Mouse (Mus musculus): ENCODE data around the gene Mrps27. TPM values are rescaled to one million over a fixed set of nuclear protein-coding genes. Genes with fewer than 3 reads are reported as not detected.
"Not testable (repeated sequence)": the region's sequence is repeated elsewhere in the genome, so short reads cannot be mapped to it uniquely, and the experiment has no call there.

The Mrps27 gene
- polyA plus RNA-seq, 1 experiment from 2014 or later = 75.2 TPM

DNA sequence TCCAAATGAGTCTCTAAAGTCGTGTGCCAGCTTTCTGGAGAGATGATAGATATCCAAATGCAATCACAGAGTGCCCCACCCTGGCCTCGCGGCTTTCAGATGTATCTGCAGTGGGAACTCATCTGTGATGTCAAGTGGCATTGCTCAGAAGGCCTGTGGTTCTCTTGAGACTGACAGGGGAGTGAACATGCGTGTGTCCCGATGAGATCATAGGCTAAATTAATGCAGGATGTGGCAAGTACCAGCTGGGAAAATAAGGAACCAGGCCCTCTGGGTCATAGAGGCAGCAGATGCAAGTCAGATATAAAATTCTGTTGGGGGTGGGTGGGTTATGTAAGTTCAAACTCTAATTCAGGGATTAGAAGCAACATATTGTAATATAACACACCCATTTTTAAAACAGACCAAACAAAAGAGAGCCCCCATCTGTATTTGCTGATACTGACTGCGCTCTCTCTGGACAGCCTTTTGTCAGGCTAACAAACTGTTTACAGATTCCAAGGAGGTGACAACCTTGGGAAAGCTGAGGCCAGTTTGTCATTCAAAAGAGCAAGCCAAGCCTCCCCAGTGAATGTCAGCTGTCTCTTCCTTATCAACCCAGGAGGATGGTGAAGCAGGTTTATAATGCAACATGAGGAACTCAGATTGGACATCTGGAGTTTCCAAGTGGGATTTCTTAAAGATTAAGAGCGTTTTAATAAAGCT is 20.8 kb upstream of the Mrps27 start:
- Histone ChIP-seq H3K9ac (ENCODE audit: low read length) (no peak overlapping the region), H3K9me3 (ENCODE audit: control insufficient read depth, low read length) (no peaks in the 10 kb centered on the region), H3K4me2 (ENCODE audit: low read length) (no peak overlapping the region), H3K27ac (replicated peaks in 1 of 2; ENCODE audit: control insufficient read depth in 1 of 2, insufficient read depth in 1 of 2, low read depth in 2 of 2, low read length in 2 of 2) (peak overlapping the region; percentile 2 to 45; a peak in 3 of 4 replicates), H3K36me3 (ENCODE audit: control insufficient read depth, insufficient read depth, low read length) (peaks cover 93% of the 10 kb centered on the region), H3K4me1 (ENCODE audit: control insufficient read depth in 2 of 2, insufficient read depth in 2 of 2, low read length in 2 of 2) (peaks cover 5 to 9% of the 10 kb centered on the region in 2 experiments; a peak in 3 of 4 replicates), H3K27me3 (ENCODE audit: control insufficient read depth, insufficient read depth, low read length) (no peaks in the 10 kb centered on the region), H3K4me3 (ENCODE audit: control insufficient read depth in 1 of 2, insufficient read depth in 1 of 2, low read depth in 1 of 2, low read length in 2 of 2) (no peak overlapping the region)
- no peak; the same call in 1 of the 2 replicates for ATAC-seq (ENCODE audit: insufficient number of reproducible peaks, insufficient read depth, low FRiP score, low read depth)
- 48% methylated on average over 7 of the region's 7 CpGs for WGBS

DNA sequence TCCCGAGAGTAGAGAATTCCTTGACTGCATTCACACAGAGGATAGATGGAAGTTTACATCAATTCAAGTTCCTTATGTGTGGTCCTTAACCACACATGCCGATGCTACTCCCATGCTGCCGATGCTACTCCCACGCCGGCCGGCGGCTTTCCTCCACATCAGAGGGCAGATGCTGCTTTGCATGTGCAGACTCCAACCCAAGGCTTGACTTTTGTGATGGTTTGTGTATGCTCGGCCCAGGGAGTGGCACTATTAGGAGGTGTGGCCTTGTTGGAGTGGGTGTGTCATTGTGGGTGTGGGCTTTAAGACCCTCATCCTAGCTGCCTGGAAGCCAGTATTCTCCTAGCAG is 20.3 kb upstream of the Mrps27 start:
- H3K4me1 ChIP-seq (ENCODE audit: control insufficient read depth in 2 of 2, insufficient read depth in 2 of 2, low read length in 2 of 2); ATAC-seq (ENCODE audit: insufficient number of reproducible peaks, insufficient read depth, low FRiP score, low read depth); H3K27me3 ChIP-seq (ENCODE audit: control insufficient read depth, insufficient read depth, low read length); H3K4me3 ChIP-seq (ENCODE audit: control insufficient read depth in 1 of 2, insufficient read depth in 1 of 2, low read depth in 1 of 2, low read length in 2 of 2); H3K9ac ChIP-seq (ENCODE audit: low read length); H3K4me2 ChIP-seq (ENCODE audit: low read length); H3K9me3 ChIP-seq (ENCODE audit: control insufficient read depth, low read length): not testable (repeated sequence)
- H3K36me3 ChIP-seq (ENCODE audit: control insufficient read depth, insufficient read depth, low read length) = peaks cover 94% of the 10 kb centered on the region
- H3K27ac ChIP-seq (replicated peaks in 1 of 2; ENCODE audit: control insufficient read depth in 1 of 2, insufficient read depth in 1 of 2, low read depth in 2 of 2, low read length in 2 of 2) = peak overlapping the region in 1 of 2 experiments; percentile 45; a peak in 1 of 4 replicates
- WGBS = 87% methylated on average over 8 of the region's 8 CpGs

DNA sequence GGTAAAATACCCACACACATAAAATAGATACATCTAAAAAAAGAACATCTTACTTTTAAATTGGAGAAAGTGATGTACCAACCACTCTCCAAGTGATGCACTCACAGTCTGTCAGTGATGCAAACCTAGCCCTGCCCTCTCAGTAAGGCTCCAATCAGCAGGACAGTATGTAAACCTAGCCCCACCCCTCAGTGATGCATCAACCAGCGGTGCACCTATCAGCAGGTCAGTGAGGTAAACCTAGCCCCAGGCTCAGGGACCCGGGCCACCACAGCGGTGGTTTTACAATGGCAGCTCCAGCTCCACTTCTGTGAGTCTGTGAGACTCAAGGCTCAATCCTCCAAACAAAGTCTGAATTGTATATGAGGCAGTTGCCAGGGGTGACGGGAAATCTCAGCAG is 13.3 kb upstream of the Mrps27 start:
- Histone ChIP-seq H3K4me2 (ENCODE audit: low read length) (no peak overlapping the region), H3K9me3 (ENCODE audit: control insufficient read depth, low read length) (no peaks in the 10 kb centered on the region), H3K4me3 (ENCODE audit: control insufficient read depth in 1 of 2, insufficient read depth in 1 of 2, low read depth in 1 of 2, low read length in 2 of 2) (no peak overlapping the region), H3K9ac (ENCODE audit: low read length) (no peak overlapping the region), H3K27ac (replicated peaks in 1 of 2; ENCODE audit: control insufficient read depth in 1 of 2, insufficient read depth in 1 of 2, low read depth in 2 of 2, low read length in 2 of 2) (no peak overlapping the region), H3K4me1 (ENCODE audit: control insufficient read depth in 2 of 2, insufficient read depth in 2 of 2, low read length in 2 of 2) (no peaks in the 10 kb centered on the region), H3K27me3 (ENCODE audit: control insufficient read depth, insufficient read depth, low read length) (no peaks in the 10 kb centered on the region), H3K36me3 (ENCODE audit: control insufficient read depth, insufficient read depth, low read length) (peaks cover 97% of the 10 kb centered on the region)
- no peak for ATAC-seq (ENCODE audit: insufficient number of reproducible peaks, insufficient read depth, low FRiP score, low read depth)
- WGBS = 82% methylated on average over 4 of the region's 4 CpGs

DNA sequence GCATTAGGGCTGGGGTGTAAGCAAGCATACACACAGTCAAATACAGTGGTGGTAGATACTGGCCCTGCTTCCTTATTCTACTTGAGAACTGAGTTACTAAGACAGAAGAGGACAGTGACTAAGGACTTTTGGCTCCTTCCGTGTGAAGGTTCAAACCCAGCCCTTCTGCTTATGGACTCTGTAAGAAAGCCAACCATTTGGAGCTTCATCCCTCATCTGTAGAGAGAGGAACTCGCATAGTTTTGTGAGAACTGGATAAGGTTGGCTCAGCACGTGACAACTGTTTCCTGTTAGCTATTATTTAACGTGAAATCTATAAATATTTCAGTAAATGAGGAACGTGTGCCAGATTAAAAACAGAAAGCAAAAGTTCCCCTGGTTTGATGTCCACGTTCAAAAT is 7.1 kb upstream of the Mrps27 start:
- 83% methylated on average over 6 of the region's 6 CpGs for WGBS
- Histone ChIP-seq H3K9me3 (ENCODE audit: control insufficient read depth, low read length) (no peaks in the 10 kb centered on the region), H3K4me1 (ENCODE audit: control insufficient read depth in 2 of 2, insufficient read depth in 2 of 2, low read length in 2 of 2) (peaks cover 3 to 12% of the 10 kb centered on the region in 2 experiments), H3K4me2 (ENCODE audit: low read length) (no peak overlapping the region), H3K27me3 (ENCODE audit: control insufficient read depth, insufficient read depth, low read length) (no peaks in the 10 kb centered on the region), H3K36me3 (ENCODE audit: control insufficient read depth, insufficient read depth, low read length) (peaks cover 97% of the 10 kb centered on the region), H3K9ac (ENCODE audit: low read length) (no peak overlapping the region), H3K27ac (replicated peaks in 1 of 2; ENCODE audit: control insufficient read depth in 1 of 2, insufficient read depth in 1 of 2, low read depth in 2 of 2, low read length in 2 of 2) (no peak overlapping the region), H3K4me3 (ENCODE audit: control insufficient read depth in 1 of 2, insufficient read depth in 1 of 2, low read depth in 1 of 2, low read length in 2 of 2) (no peak overlapping the region)
- no peak for ATAC-seq (ENCODE audit: insufficient number of reproducible peaks, insufficient read depth, low FRiP score, low read depth)

DNA sequence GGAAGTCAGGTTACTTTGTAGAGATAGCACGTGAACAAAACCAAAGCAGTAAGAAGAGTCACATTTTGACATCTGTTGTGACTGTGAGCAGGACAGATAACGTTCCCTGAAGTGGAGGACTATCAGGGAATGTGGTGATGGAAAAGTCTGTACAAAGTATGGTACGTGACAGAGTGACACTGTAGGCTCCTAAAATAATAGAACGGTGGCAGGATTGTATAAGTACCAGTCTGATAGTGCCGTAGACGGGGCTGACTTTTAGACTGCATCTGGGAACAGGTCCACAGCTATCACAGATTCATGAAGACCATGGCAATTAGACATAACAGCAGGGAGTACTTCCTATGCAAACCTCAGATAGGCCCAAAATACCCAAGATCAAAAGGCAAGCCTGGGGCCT is 3.1 kb upstream of the Mrps27 start:
- 26% methylated on average over 6 of the region's 6 CpGs for WGBS
- ATAC-seq (ENCODE audit: insufficient number of reproducible peaks, insufficient read depth, low FRiP score, low read depth) = peak; percentile 40
- no peak overlapping the region for H3K4me2 ChIP-seq (ENCODE audit: low read length)
- no peak overlapping the region for H3K9ac ChIP-seq (ENCODE audit: low read length)
- H3K9me3 ChIP-seq (ENCODE audit: control insufficient read depth, low read length) = no peaks in the 10 kb centered on the region
- H3K4me3 ChIP-seq (ENCODE audit: control insufficient read depth in 1 of 2, insufficient read depth in 1 of 2, low read depth in 1 of 2, low read length in 2 of 2) = no peak overlapping the region
- H3K27ac ChIP-seq (replicated peaks in 1 of 2; ENCODE audit: control insufficient read depth in 1 of 2, insufficient read depth in 1 of 2, low read depth in 2 of 2, low read length in 2 of 2) = peak overlapping the region; percentile 60 to 77; a peak in 3 of 4 replicates
- H3K36me3 ChIP-seq (ENCODE audit: control insufficient read depth, insufficient read depth, low read length) = peaks cover 65% of the 10 kb centered on the region
- H3K4me1 ChIP-seq (ENCODE audit: control insufficient read depth in 2 of 2, insufficient read depth in 2 of 2, low read length in 2 of 2) = peaks cover 3 to 28% of the 10 kb centered on the region in 2 experiments
- no peaks in the 10 kb centered on the region for H3K27me3 ChIP-seq (ENCODE audit: control insufficient read depth, insufficient read depth, low read length)

DNA sequence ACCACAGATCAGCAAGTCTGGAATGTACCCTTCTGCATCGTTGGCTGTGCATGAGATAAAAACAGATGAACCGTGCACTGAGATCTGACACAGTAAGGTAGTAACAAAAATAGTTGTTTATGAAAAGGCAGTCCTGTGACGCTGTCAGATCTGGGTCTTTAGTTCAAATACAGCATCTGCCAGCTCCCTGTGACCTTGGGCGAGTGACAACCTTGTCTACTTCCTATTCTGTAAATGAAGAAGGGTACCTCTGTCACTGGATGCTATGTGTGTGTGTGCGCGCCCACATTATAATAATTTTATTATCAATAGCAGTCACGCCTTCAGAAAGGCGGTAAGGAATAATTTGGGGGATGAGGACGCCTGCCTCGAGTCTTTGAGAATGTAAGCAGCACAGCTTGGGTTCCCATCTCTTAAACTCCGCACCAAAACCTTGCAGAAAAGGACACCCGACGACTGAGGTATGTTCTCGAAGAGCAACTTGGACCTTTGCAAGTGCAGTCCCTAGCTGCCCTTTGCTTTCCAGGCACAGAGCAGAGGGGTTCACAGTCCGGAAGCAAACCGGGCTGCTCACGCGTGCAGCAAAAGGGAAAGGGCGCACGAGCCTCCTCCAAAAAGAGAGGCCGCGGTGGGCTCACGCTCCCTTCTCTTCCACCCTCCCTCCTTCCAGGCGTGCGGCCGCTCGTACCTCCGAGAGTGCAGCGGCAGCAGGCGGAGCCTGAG is 549 bp upstream of the Mrps27 start:
- Histone ChIP-seq H3K4me2 (ENCODE audit: low read length) (peak overlapping the region; percentile 84), H3K27ac (replicated peaks in 1 of 2; ENCODE audit: control insufficient read depth in 1 of 2, insufficient read depth in 1 of 2, low read depth in 2 of 2, low read length in 2 of 2) (peak overlapping the region; percentile 89 to 92), H3K4me1 (ENCODE audit: control insufficient read depth in 2 of 2, insufficient read depth in 2 of 2, low read length in 2 of 2) (peaks cover 3 to 28% of the 10 kb centered on the region in 2 experiments), H3K9ac (ENCODE audit: low read length) (peak overlapping the region; percentile 93), H3K36me3 (ENCODE audit: control insufficient read depth, insufficient read depth, low read length) (peaks cover 50% of the 10 kb centered on the region), H3K4me3 (ENCODE audit: control insufficient read depth in 1 of 2, insufficient read depth in 1 of 2, low read depth in 1 of 2, low read length in 2 of 2) (peak overlapping the region; percentile 82 to 89), H3K27me3 (ENCODE audit: control insufficient read depth, insufficient read depth, low read length) (no peaks in the 10 kb centered on the region), H3K9me3 (ENCODE audit: control insufficient read depth, low read length) (no peaks in the 10 kb centered on the region)
- under 1% methylated on average over 30 of the region's 30 CpGs for WGBS
- no peak for ATAC-seq (ENCODE audit: insufficient number of reproducible peaks, insufficient read depth, low FRiP score, low read depth)

DNA sequence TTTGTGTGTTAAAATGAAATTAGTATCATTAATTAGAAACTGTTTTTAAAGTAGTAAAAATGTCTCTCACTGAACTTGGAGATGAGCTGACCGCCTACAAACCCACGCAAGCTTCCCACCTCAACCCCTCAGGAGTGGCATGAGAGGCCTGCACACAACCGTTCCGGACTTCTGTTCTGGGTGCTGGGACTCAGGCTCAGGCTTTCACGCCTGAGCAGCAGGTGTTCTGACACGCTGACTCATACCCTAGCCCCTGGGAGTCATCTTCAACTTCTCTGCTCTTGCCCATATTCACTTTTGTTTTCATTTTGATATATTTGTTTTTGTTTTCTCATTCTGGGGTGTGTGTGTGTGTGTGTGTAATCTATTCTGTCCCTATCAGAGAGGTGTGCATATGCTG is 5.4 kb downstream of the Mrps27 start:
- ATAC-seq (ENCODE audit: insufficient number of reproducible peaks, insufficient read depth, low FRiP score, low read depth) = no peak
- WGBS = 93% methylated on average over 6 of the region's 6 CpGs
- H3K9ac ChIP-seq (ENCODE audit: low read length) = no peak overlapping the region
- H3K4me1 ChIP-seq (ENCODE audit: control insufficient read depth in 2 of 2, insufficient read depth in 2 of 2, low read length in 2 of 2) = peaks cover 0 to 11% of the 10 kb centered on the region in 2 experiments; a peak in 1 of 4 replicates
- no peaks in the 10 kb centered on the region for H3K27me3 ChIP-seq (ENCODE audit: control insufficient read depth, insufficient read depth, low read length)
- no peak overlapping the region for H3K27ac ChIP-seq (replicated peaks in 1 of 2; ENCODE audit: control insufficient read depth in 1 of 2, insufficient read depth in 1 of 2, low read depth in 2 of 2, low read length in 2 of 2)
- H3K4me3 ChIP-seq (ENCODE audit: control insufficient read depth in 1 of 2, insufficient read depth in 1 of 2, low read depth in 1 of 2, low read length in 2 of 2) = no peak overlapping the region
- no peak overlapping the region for H3K4me2 ChIP-seq (ENCODE audit: low read length)
- H3K9me3 ChIP-seq (ENCODE audit: control insufficient read depth, low read length) = no peaks in the 10 kb centered on the region
- H3K36me3 ChIP-seq (ENCODE audit: control insufficient read depth, insufficient read depth, low read length) = peaks cover 40% of the 10 kb centered on the region

All from heart, embryonic 14.5 days (tissue).